Mouse (Mus musculus) frontal cortex, postnatal 10 days (tissue): ENCODE data around the gene Fbxl12.
"Not testable (repeated sequence)": the region's sequence is repeated elsewhere in the genome, so short reads cannot be mapped to it uniquely, and the experiment has no call there.

Source experiments
- DNase-seq, 2 experiments: peaks; one replicate each; pipeline ENCODE4 v3.0.0; 2022; ENCODE audit warnings: low spot score in 2 of 2, mixed read lengths in 1 of 2

Gene Fbxl12

DNA sequence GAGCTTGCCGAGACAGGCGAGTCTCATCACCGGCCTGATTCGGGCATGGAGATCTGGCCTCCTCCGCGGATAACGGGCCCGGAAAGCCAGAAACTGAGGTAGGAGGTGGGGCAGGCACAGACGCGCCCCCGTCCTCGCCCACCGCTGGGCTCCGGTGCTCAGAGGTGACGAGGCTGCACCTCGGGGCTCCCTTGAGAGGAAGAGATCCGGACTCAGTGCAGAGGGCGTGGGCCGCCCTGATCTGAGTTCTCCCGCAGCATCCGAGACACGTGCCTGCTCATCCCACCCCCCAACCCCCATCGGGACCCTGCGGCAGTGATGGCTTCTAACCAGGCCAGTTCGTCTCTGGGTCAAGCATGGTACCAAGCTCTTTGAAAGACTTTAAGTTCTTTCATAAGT lies 7.7 kb upstream of the Fbxl12 start:
- DNase-seq, result no peak

DNA sequence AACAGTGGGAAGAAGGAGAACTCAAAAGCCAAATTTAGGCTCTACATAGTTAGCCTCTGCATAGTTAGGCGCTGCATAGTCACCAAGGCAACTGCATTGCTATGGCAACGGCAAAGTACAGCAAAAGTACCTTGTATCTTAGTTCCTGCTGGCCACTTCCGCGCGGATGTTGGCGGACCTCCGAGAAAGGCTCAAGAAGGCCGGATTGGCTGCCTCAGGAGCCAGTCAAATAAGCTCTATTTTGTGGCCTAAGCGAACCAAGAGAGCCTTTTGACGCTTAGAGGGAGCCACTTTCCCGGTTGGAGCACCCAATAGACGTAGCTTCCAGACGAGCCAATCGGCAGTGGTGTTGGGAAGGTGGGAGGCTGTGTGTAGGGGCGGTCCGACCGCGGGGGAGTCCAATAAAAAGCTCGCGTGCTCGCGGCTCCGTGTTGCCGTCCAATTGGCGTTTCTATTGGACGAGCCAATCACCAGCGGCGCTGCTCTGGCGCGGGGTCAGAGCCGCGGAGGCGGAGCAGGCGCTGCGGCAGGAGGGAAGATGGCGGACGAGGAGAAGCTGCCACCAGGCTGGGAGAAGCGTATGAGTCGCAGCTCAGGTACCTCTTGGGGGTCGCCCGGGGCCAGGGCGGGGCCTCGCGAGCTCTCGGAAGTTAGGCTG lies 7.2 kb upstream of the Fbxl12 start, which contains the start of gene Pin1:
Pin1 (plus strand) TSS at position 494 of the 658 bp plus-strand sequence.
- peak; percentile 98 to 99 for DNase-seq

DNA sequence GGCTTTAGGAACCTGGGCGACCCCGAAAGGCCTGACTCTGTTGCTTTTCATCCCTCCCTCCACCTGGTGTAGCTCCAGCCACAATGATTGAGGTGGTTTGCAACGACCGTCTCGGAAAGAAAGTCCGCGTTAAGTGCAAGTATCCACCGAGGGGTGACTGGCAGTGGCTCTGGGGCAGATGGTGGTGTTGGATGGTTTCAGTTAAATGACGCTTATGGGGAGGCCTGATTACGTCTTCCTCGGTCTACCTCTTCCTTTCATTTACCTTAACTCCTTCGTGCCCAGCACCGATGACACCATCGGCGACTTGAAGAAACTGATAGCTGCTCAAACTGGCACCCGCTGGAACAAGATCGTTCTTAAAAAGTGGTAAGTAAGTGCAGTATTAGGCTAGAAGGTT lies 554 bp upstream of the Fbxl12 start:
- DNase-seq, result no peak

DNA sequence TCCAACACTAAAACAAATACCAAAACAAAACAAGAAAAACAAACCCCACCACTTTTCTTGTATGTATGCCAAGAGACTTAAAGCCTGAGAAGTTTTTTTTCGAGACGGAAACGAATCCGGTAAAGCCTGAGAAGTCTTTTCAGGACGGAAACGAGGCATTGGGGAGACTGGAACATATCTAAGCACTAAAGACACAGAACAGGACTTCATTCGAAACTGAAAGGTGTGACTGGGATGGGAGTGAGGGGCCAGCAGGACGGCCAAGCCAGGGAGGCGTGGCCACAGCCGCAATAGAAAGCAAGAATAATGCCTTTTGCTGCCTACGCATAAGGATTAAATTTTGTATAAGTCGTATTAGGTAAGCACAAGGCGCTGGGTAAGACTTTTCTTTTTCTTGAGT lies 786 bp downstream of the Fbxl12 start:
- DNase-seq, result no peak

DNA sequence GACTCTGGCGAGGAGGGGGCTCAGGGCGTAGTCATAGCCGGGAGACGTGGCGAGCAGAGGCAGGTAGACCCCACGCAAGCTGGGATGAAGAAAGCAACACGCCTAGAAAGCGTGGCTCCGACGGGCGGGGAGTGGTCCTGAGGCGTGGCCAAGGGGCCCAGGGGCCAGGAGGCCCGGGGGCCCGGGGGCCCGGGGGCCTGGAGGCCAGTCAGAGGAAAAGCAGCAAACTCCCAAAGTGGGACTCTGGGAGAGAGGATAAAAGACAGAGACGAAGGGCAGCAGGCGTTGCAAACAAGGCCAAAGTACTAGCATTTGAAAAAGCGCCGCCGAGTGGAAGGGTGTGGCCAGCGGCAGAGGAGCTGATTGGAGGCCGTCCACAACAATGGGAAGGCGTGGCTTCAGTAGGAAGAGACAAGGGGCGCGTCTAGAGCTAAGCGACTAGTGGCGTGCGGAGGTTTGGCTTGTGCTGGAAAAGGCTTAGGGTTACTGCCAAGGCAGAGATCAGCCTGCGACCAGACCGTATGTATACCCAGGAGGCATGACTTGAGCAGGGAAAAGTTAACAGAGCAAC lies 1.6 kb downstream of the Fbxl12 start:
- DNase-seq, result peak; percentile 66 to 79

DNA sequence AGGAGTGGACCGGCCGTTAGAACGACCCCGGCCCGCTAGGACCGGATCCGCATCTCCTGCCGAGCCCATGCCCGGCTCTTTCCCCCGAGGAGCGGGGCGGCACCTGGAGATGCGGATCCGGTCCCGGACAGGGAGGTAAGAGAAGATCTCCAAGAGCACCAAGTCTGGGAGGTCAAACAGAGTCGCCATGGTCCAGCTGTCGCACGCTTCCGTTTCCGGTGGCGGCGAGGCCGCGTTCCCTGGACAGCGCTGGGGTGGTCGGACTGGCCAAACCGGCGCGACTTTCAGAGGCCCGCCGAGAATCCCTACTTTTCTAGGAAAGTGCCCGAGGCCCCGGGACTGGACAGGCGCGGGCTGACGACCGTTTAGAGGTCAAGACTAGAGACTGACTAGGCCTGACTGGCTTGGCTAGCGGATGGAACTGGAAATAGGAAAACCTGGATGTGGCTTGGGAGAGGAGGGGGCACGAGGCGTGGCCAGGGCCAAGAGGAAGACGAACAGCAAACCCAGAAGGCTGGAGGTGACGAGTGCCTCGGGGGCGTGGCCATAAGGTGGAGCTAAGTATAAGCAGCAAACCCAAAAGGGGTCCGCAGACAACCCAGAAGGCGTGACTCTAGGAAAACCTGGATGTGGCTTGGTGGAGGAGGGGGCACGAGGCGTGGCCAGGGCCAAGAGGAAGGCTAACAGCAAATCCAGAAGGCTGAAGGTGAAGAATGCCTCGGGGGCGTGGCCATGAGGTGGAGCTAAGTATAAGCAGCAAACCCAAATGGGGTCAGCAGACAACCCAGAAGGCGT lies 2.3 kb downstream of the Fbxl12 start, which contains the start of gene Ubl5:
Ubl5 (plus strand) TSS at position 778 of the 795 bp plus-strand sequence.
- peak; percentile 85 for DNase-seq

DNA sequence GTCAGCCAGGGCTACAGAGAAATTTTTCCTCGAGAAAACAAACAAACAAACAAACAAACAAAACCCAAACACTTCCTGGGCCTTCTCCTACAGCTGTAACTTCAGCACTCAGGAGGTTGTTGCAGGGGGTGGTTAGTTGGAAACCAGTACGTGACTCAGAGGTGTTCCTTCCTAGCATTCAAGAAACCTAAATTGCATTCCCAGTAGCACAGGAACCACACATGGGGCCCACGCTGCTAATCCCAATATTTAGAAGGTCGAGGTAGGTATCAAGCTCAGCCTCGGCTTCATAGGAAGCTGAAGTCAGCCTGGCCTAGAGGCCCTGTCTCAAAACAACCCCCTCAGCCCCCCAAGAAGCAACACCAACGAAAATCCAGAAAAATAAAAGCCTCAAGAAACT lies 3.1 kb downstream of the Fbxl12 start:
- no peak for DNase-seq

DNA sequence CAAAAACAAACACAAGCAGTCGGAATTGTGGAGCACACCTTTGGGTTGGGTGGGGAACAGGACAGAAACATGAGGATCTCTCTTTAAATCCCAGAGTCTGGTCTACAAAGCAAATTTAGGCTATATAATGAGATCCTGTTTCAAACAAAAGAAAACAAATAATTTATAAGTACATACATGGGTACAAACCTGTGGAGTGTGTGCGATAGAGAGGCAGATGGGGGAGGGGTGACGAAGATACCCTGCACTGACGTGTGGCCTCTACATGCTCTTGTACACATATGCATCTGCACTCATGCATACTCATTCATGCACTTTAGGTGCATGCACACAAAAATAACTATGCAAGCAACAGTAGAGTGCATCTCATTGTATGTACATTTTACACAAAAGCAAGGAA lies 5.1 kb downstream of the Fbxl12 start:
- DNase-seq, result no peak

DNA sequence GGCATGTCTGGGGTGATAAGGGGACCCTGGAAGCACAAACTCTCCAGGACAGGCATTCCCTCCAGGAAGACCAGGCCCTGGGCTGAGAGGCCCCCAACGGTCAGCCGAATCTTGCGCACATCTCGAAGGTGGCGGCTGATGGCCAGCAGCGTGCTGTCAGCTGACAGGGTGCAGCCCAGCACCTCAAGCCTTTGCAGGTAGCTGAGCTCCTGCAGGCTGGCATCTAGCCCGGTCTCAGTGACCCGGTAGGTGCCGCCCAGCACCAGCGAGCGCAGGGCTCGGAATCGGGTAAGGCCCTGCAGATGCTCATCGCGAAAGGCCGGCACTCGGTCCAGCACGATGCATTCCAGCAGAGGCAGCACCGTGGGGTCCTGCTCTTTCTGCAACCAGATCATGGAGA lies 6.0 kb downstream of the Fbxl12 start:
- no peak for DNase-seq

DNA sequence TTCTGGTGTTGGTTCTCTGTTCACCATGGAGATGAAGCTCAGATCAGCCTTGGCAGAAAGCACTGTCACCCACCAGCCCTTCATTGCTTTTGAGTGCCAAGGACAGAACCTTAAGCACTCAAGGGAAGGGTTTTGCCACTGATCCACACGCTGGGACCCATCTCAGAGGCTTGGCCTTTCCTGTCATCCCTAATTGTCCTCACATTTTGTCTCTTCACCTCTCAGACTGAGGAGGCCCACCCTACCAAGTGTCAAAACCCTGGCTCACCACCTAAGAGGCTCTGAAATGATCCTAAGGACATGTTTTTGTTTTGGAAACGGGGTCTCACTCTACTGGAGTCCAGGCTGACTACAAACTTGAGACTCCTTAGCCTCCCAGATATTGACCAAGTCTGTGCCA lies 7.8 kb downstream of the Fbxl12 start:
- DNase-seq, result no peak

DNA sequence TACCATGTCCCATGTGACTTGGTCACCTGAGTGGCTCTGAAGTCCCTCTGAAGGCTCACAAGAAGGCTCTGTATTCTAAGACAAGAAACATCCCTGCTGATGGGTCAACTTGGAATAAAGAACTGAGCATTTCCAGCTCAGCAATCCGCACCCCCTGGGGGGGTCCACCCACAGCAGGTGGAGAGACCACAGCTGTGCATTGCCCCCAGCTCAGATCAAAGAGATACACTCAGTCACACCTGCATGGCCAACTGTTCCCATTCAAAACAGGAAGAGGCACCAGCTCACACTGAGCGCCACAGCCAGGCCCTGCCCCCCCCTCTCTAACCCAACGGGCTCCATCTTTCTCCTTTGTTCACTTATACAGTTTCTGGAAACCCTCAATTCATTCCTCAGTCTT lies 8.3 kb downstream of the Fbxl12 start:
- no peak for DNase-seq

DNA sequence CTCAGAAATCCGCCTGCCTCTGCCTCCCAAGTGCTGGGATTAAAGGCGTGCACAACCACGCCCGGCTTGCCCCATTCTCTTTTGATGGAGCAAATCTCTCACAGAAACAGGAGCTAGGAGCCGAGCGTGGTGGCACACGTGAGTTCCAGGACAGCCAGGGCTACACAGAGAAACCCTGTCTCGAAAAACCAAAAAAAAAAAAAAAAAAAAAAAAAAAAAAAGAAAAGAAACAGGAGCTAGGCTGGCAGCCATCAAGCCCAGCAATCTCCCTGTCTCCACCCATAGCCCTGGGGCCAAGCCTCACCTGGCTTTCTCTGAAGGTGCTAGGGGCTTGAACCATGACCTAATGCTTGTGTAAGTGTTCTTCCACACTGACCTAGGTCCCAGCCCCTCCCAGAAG lies 8.9 kb downstream of the Fbxl12 start:
- not testable (repeated sequence) for DNase-seq

DNA sequence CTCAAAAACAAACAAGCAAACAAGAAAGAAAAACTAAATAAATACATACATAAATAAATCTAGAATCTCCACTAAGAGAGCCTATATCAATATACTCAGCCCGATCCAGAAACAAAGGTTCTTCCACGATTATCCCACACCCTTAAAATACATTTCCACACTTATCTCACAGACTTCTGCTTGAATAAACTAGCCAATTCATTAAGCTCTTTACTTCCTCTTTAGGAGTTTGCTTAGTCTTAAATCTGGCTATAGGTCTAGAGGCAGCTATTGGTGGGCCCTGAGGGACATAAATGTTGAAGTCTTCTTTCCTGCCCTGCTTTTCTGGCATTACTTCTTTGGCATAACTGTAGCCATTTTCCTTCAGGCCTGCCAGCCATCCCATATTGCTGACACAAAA lies 13.2 kb downstream of the Fbxl12 start:
- no peak for DNase-seq

DNA sequence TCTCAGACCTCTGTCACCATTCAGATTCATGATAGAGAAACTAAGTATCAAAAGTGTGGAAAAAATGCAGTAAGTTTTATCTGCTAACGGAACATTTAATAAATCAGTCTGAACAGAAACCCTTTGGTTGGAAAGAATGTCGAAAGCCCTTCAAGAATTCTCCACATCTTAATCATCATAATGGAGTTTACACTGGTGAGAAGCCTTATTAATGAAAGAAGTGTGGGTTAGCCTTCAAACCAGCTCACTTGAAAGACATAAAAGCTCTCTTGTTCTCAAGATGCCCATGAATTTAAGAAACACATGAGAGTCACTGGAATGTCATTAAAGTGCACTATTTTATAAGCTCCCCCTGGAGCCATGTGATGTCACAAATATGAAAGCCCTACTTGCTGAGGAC lies 27.9 kb downstream of the Fbxl12 start:
- DNase-seq, result no peak

DNA sequence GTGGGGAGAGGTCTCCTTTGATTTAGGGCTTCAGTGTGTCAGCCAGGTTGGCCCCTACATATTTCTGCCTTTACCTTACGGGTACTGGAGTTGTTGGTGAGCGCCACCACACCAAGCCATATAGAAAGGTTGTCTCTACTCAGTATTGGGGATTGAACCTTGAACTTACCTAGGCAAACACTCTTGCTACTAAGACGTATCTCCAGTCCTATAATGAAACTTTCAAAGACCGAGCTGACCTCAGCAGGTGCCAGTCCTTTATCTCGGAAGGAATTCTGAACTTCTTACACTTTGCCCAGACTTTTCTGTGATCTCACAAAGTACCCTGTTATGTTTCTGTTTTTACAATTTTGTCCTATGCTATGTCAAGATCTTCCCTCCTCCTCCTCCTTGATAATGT lies 32.6 kb downstream of the Fbxl12 start:
- DNase-seq, result no peak

DNA sequence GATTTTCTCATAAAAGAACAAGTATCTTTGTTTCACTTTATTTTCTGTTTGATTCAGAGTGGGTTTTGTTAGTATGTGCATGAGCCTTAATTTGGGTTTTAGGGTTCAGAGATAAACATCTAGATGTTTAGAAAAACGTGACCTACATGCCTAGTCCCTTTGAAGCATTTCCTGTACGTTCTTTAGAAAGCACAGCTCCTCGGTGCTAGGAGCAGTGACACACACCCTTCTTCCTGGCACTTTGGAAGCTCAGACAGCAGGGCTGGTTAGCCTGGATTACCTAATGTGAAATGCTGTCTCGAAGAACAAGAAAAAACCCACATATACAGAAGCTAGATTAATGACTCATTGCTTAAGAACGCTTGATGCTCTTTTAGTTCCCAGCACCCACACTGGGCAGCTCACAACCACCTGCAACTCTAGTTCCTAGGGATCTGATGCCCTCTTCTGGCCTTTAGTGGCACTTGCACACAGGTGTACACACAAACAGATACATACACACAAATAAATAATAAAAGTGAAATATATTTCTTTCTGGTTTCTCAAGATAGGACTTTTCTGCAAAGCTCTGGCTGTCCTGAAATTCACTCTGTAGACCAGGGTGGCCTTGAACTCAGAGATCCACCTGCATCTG lies 34.6 kb downstream of the Fbxl12 start:
- no peak for DNase-seq

DNA sequence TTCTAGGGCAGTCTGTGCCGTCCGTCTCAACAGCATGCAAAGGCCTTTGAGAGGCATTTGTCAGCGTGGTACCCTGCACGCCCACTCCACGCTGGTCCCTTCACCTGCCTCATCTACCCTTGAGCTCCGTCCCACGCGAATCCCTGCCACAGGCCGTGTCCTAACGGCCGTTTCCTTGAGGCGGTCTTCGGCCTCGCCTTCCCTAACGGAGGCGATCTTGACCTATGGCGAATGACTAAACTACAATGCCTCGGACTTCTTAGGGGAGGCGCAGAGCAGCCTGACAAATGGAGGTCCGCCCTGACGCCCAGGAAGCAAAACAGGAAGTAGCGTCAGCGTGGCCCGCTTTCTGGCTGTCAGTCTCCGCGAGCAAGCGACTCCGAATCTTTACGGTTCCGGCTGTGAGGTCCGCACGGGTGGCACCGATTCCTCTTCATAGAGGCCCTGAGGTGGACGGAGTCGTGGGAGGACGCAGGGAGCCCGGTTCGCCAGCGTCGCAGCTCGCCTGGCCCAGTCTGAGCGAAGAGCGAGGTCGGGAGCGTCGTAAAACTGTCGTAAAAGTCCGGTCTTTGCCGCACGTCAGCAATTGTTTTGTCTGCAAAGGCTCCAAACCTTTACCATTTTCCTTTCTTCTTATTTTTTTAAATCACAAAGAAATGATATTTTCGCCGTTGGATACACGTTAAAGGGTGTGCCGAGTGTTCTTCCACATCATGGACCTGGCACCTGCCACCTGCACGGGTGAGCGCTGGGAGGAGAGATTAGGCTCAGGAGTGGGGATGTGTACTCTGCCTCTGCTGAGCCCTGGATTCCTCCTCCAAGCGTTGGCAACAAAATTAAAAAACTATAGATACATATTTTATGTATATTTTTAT lies 37.2 kb downstream of the Fbxl12 start:
- peak; percentile 75 to 85 for DNase-seq

DNA sequence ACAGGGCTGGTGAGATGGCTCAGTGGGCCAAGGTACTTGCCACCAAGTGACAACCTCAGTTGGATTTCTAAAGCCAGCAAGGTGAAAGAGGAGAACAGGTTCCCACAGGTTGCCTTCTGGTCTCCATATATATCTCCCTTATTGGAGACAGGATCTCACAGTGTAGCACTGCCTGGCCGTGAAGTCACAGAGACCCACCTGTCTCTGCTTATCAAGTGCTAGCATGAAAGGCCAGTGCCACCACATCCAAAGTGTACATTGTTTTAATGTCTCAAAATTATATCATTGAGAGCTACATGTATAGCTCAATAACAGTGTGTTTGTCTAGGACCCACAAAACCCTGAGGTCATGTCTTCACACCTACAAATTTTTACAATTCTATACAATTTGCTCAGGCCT lies 38.3 kb downstream of the Fbxl12 start:
- DNase-seq, result no peak

DNA sequence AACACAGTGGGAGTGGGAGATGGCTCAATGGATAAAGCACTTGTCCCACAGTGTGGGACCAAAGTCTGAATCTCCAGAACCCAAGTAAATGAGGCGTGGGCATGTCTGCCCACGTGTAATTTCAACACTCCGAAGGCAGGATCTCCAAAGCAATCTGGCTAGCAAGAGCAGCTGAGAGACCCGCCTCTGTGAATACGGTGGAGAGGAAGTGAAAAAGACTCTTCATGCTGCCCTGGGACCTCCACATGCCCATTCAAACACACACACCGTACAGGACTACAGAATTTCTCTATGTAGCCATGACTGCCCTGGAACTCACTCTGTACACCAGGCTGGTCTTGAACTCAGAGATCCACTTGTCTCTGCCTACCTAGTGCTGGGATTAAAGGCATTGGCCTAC lies 43.3 kb downstream of the Fbxl12 start:
- no peak for DNase-seq

DNA sequence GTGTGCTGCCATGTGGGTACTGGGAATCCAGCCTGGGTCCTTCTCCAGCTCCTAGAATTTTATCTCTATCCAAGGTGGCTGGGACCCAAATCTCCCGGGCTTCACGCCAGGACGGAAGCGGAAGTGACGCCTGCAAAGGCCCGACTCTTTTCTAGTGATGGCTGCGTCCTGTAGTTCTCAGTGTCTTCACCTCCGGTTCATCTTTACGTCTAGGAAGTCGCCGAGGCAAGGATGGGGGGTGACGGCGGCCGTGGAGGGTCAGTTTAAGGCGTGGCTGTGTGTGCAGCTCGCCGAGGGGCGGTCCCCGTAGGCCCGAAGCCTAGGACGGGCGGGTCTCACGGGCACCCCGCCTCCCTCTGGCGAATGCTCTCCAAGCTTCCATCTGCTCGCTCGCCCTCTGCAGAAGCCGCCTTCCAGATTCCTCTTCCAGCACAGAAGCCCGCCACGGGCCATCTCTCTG lies 63.4 kb downstream of the Fbxl12 start, which contains the start of gene Zfp846:
Zfp846 (plus strand) TSS at position 117 of the 460 bp plus-strand sequence.
- DNase-seq, result peak; percentile 99

DNA sequence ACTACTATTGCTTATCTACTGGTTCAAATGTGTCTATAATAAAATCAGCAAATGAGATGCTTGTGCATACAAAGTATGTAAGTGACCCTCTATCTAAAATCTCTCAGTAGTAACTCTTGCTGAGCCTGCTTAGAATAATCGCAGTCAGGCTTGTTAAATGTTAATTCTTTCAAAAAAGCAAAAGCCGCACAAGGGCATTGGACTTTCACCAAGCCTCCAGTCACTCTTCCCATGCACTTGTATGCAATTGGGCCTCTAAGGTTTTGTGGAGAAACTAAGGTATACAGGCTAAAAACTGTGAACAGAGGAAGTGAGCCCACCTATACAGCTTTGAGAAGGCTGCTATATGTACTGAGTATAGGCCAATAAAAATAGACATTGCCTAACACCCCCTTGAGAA lies 68.0 kb downstream of the Fbxl12 start:
- DNase-seq, result no peak
